Mouse (Mus musculus) gonadal fat pad, adult 2 months (tissue): ENCODE measurements around the gene Uhrf1. TPM values are rescaled to one million over a fixed set of nuclear protein-coding genes. Genes with fewer than 3 reads are reported as not detected.

Experiments
- DNase-seq: peaks from one replicate; pipeline ENCODE4 v3.0.0-alpha.2; 2012; ENCODE audit warnings: low read depth
- polyA plus RNA-seq: library from polyadenylated mRNA; depleted of rRNA; stranded (reverse); fragments of >200 nt; gene quantifications from 2 replicates; pipeline ENCODE4 v1.2.3, GENCODE M21; 2012; rRNA removed

Gene Uhrf1
- polyA plus RNA-seq, 1 experiment, result 4.8 TPM

DNA sequence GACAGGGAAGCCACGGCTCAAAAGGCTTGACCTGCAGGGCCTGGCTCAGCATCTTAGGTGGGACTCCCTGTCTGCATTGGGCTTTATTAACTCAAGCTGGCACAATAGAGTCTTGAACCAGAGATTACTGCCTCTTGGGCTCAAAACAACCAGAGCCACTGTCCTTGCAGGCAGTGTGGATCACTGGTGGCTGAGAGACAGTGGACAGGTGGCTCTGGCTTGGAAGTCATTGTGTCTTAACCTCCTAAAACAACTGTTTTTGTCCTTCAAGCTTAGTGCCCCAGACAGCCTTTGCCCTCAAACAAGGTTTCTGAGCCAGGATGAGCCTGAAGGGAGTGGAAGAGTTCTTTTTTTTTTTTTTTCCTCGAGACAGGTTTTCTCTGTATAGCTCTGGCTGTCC, 42.2 kb downstream of the Uhrf1 start:
- no peak for DNase-seq

DNA sequence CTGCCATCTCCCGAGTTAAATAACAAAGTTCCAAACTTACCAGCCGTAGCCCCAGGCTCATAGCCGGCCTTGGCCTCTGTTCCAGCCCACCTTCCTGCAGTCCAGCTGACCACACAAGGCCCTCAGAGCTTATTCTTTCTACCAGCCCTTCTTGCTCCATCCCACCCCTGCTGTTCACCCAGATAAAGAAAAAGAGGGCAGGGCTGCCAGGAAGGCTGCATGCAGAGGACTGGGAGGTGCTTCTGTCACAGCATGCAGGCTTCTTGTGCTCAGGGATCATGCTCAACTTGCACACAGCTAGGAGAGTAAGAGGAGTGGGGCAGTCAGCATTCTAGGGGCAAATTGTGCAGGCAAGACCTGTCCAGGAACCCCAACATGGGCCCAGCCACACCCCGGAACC, 45.0 kb downstream of the Uhrf1 start:
- no peak for DNase-seq

DNA sequence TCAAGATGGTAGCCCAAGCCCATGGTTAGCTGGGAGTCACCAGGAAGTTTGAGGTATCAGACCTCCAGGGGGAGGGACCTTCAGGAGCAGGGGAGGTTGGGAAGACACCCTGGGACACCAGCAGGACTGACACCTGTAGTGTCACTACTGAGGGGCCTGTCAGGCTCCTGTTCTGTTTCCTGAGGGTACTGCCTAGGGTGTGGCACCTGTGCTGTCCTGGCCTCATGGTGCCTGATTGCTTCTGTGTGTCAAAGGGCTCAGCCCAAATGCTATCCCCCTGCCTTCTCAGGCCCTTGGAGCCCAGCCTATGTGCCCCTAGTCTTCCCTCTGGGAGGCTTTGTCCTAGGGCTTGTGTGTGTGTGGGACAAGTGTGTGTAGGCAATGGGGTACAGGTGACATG, 45.5 kb downstream of the Uhrf1 start:
- no peak for DNase-seq

DNA sequence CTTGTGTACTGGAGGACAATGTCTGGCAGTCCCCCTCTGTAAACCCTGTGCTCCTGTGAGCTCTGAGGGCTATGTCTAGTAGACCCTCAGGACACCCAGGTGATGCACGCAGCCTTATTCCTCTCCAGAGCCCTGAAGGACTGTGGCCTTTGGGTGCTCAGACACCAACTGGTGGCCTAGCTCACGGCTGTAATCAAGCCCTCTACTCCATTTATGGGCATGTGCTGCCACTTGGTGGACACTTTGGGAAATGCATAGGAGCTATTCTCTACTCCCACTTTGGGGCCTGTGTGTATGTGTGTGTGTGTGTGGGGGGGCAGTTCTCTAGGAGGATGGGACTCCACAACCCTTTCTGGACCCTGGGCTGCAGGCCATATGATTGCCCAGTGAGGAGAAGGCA, 47.6 kb downstream of the Uhrf1 start:
- DNase-seq, result no peak

DNA sequence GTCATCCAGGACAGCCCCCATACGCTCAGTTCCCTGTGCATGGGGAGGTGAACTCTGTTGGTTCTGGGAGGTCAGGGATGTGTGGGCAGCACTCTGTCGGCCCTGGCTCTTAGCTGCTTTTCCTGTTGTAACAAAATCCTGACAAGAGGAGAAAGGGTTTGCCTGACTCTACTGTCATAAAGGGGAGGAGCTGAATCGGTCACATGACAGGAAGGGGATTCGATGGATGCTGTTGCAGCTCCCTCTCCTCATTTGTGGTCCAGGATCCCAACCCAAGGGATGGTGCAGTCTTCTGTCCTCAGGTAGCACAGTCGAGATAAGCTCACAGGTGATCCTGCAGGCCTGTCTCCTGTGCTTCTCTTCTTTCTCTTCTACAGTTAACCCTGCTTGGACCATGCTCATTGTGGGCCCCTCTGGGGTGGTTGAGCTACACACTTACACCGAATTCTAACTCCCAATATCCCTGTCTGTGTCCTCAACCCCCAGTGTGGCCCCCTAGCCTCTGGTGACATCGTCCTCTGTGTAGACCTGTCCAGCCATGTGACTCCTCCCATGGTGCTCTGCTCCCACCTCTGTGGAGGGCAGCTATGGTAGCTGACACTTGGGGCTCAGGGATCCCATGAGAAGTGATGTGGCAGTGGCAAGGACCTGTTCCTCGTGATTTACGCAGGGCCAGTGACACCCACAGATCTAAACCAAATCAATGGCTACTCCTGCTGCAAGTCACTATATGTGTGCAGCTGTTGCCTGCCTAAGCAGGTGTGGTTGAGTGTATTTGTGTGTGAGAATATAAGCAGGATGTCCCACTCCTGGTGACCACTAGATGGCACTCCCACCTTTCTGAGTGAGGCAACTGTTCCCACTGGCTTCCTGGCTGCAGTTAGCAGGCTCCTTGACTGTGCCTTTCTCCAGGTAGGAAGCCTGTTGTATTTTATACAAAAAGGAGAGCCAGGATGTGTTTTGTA, 54.1 kb downstream of the Uhrf1 start:
- no peak for DNase-seq

DNA sequence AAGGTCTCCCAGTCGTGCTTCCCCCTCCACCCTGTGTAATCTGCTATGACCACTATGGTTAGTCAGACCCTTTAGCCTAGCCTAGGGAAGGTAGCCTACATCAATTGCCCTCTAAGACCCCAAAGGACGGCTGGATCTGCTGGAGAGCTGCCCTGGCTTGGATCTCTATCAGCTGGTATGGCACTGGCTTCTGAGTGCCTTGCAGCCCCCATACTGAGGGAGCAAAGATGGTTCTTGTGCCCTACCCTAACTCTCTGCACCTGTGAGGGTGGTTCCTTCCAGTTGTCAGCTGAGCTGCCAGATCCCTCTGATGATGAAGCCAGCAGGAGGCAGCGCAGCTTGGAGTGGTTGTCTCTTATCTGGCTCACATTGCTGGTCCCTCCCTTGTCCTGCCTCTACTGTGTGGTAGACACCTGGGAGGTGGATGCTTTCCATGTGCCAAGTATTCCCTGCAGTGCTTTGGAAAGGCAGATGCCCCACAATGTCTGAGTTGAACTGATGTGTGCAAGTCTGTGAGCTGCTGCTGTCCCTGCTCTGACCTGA, 56.1 kb downstream of the Uhrf1 start:
- no peak for DNase-seq

DNA sequence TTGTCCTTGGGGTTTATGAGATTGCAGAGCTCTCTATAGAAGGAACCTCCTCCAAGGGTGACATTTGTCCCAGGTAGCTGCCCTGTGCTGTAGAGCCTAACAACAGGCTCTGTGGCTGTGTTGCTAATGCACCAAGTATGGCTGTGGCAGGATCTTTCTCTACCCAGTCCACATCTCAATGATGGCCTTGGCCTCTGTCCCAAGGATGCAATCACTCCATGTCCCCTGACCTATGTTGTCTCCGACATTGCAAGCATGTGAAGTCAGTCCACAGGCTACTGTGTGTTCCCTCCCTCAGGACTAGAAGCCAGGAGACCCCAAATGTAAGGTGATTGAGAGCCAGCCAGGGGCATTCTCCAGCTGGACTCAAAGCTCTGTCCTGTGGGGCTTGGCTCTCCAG, 56.7 kb downstream of the Uhrf1 start:
- no peak for DNase-seq

DNA sequence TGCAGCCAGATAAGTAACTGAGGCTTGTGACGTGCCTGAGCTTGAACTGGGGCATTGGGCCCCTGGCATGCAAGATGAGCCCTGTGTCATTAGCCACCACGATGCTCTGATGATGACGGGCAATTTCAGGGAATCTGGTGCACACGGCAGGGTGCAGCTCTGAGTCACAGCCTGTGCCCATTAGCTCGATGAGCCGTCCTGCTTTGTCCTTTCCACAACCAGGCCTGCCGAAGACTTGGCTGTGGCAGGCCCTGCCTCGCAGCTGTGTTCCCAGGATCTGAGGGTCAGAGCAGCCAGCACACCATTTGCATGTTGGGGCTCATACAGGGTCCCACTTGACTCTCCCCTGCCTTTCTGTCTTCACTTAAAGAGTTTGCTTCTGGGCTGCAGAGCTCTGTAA, 57.3 kb downstream of the Uhrf1 start:
- DNase-seq, result no peak

DNA sequence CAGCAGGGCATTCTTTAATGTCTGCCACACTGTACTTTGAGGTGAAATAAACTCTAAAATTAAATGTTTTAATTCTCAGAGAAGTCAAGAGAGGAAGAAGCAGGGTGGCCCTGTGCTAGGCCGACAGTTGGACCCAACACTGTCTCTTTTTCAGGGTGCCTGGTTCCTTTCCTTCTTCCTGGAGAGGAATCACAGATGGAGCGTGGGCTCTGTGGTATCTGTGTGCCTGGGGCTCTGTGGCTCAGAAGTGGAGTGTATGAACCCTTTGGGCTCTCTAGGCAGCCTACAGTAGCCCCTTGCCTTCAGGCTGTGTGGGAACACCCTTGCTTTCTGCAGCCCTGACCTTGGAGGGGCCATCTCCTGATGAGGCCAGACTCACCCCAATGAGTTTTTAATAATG, 58.4 kb downstream of the Uhrf1 start:
- no peak for DNase-seq

DNA sequence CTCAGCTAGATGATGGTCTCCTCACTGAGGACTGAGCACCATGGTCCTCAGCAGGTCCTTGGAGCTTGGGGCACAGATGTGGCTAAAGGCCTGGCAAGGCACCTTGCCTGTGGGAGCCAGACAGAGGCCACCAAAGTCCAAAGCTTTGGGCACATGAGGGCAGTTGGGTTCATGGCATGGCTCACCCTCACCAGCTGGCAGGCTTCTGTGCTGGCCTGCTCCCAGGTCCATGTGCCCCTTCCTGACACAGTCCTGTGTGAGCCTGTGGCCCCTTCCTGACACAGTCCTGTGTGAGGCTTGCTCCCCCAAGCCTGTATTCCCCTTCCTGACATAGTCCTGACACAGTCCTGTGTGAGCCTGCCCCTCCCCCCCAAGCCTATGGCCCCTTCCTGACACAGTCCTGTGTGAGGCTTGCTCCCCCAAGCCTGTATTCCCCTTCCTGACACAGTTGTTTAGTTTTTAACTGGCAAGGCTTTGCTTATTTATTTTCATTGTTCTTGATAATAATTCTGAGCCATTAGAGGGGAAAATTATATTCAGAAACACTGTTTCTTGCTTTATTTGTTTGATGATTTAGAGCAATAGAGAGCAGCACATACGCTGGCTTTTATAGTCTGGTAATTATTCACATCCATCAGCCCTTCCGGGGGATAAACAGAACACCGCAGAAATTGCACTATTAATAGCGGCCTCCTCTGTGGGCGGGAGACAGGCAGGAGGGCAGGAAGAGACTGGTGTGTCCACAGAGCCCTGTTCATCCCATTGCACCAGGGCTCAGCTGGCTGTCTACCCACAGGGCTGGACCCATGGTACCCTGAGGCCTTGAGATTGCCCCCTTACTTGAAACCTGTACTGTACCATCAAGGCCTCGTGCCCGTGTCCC, 62.9 kb downstream of the Uhrf1 start:
- no peak for DNase-seq

DNA sequence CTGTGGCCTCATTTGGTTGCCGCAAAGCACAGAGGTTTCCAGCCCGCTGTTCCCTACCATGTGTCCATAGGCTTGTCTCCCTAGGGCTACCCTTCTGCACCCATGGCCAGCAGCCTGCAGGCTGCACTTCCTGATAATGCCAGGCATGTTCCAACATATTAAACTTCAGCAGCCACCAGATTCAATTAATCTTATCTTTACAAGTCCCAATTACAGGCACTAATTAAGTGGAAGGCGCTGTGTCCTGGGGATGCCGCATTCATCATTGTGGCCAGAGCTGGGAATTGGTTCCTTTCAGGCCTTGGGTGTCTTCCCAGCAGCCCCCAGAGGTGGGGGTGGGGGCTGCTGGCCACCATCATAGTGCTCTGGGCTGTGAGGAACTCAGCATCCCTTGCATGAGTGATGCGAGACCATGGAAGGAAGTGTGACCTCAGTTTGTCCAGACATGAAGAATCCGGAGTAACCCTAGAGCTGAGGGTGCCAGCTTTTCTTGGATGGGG, 65.2 kb downstream of the Uhrf1 start:
- no peak for DNase-seq

DNA sequence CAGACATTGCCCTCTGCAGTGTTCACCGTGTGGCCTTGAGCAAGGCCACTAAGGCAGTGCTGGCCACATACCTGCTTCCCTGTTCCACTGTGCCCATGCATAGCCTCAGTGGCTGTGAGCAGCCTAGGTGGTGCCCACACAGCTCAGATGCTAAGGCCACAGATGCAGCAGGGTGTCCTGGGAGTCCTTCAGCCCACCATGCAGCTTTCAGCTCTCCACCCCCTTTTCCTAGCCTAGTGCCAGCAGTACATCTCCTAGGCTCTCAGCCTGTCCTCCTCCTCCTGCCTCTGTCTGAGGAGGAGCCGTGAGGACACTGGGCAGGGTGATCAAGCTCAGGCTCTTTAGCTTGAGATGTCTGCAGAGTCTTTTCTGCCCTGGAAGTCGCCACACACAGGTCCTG, 67.0 kb downstream of the Uhrf1 start:
- DNase-seq, result no peak

DNA sequence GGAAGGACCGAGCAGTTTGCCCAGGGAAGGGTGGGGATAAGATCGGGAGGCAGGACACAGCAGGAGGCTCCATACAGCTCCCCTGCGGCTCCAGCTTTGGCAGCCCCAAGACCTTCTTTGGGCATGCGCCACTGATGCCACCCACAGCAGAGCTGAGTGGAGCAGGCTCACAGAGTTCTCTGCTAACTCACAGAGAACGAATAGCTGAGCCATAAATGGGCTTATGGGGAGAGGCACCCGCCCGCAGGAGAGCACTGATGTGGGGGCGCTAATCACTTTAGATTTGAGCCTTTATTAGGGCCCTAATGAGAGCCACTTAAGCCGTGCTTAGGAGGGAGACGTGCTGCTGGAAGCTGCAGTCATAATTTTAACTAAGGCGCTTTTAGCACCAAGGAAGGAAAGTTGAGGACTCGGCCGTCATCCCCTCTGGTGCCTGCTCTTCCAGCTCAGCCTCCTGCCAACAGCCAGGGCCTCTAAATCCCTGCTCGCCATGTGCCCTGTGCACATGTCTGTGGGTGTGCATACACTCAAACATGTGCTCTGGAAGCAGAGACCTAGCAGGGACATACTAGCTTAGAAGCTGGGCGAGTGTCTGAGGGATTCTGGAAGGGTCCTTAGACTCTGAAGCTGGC, 68.0 kb downstream of the Uhrf1 start:
- DNase-seq, result no peak

DNA sequence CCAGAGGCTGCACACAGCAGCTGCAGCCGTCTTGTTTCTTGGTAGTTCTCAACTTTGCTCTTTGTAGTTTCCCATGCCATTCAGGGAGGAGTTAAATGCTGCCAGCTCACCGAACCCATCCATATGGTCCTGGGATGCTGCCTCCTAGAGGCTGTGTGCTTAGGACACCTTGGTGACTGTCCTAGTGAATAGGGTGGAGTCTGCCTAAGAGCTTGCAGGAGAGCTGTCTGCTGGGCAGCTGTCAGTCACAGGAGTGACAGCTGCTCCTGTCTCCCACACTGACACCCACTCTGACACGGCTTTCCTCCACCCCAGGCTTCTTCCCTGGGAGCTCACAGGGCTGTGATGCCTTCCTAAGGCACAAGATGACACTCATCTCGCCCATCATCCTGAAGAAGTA, 69.0 kb downstream of the Uhrf1 start:
- no peak for DNase-seq

Other genes with a start within 250 kb of the Uhrf1 start
- gene Ubxn6, start 228.3 kb upstream of the Uhrf1 start, polyA plus RNA-seq, result 100 and 112 TPM in 2 replicates
- gene Hdgfl2, start 223.7 kb upstream of the Uhrf1 start, polyA plus RNA-seq, result 41.4 and 45.4 TPM in 2 replicates
- 600 and 937 TPM in 2 replicates for gene Plin4, start 193.5 kb upstream of the Uhrf1 start, polyA plus RNA-seq
- gene Plin5, start 185.7 kb upstream of the Uhrf1 start, polyA plus RNA-seq, result 15.6 and 21.5 TPM in 2 replicates
- gene Lrg1, start 181.3 kb upstream of the Uhrf1 start, polyA plus RNA-seq, result 306 and 347 TPM in 2 replicates
- 9.9 and 10.9 TPM in 2 replicates for gene Sema6b, start 163.0 kb upstream of the Uhrf1 start, polyA plus RNA-seq
- 3.6 and 4.3 TPM in 2 replicates for gene Tnfaip8l1, start 140.8 kb upstream of the Uhrf1 start, polyA plus RNA-seq
- 88.2 and 96.4 TPM in 2 replicates for gene Mydgf, start 119.4 kb upstream of the Uhrf1 start, polyA plus RNA-seq
- gene Dpp9, start 84.4 kb upstream of the Uhrf1 start, polyA plus RNA-seq, result 34.1 and 36.9 TPM in 2 replicates
- 26.8 and 27.7 TPM in 2 replicates for gene Fem1a, start 46.5 kb upstream of the Uhrf1 start, polyA plus RNA-seq
- 22.9 and 23.8 TPM in 2 replicates for gene Ticam1, start 26.5 kb upstream of the Uhrf1 start, polyA plus RNA-seq
- 40.7 and 53.2 TPM in 2 replicates for gene Plin3, start 10.4 kb upstream of the Uhrf1 start, polyA plus RNA-seq
- gene Arrdc5, start 3.0 kb upstream of the Uhrf1 start, polyA plus RNA-seq, result 0.36 and 0.82 TPM in 2 replicates
- gene Kdm4b, start 22.7 kb downstream of the Uhrf1 start, polyA plus RNA-seq, result 50.5 and 51.0 TPM in 2 replicates
- gene Ptprs, start 173.2 kb downstream of the Uhrf1 start, polyA plus RNA-seq, result 101 and 153 TPM in 2 replicates
- 6.7 and 9.8 TPM in 2 replicates for gene Znrf4, start 209.1 kb downstream of the Uhrf1 start, polyA plus RNA-seq